Mouse (Mus musculus) brown adipose tissue, adult 24 weeks (tissue): ENCODE measurements around the gene Gm49393. TPM values are rescaled to one million over a fixed set of nuclear protein-coding genes. Genes with fewer than 3 reads are reported as not detected.
"Not testable (repeated sequence)": the region's sequence is repeated elsewhere in the genome, so short reads cannot be mapped to it uniquely, and the experiment has no call there.

Experiments
- H3K27ac ChIP-seq: fragments of 200-500 bp; replicated peaks from 2 replicates; pipeline ENCODE4 v1.5.1; 2012; ENCODE audit warnings: low read depth, mild to moderate bottlenecking, low read length
- H3K4me1 ChIP-seq: fragments of 200-500 bp; 2 replicates; pipeline ENCODE4 v1.6.1; 2012; ENCODE audit warnings: low read length, mixed read lengths; ENCODE audit not compliant: control insufficient read depth, insufficient read depth, insufficient read length
- H3K4me3 ChIP-seq: fragments of 200-500 bp; 2 replicates; pipeline ENCODE4 v1.5.1; 2012; ENCODE audit warnings: low read depth, mild to moderate bottlenecking, low read length, moderate library complexity; ENCODE audit not compliant: insufficient read depth
- polyA plus RNA-seq: library from polyadenylated mRNA; stranded (reverse); fragments of >200 nt; gene quantifications from 2 replicates; pipeline ENCODE4 v1.2.4, GENCODE M21; 2012; ENCODE audit not compliant: missing spikeins, insufficient read depth, insufficient read length

Gene Gm49393
- polyA plus RNA-seq, result 3.6 TPM in 1 of 2 replicates, not detected in the other

DNA sequence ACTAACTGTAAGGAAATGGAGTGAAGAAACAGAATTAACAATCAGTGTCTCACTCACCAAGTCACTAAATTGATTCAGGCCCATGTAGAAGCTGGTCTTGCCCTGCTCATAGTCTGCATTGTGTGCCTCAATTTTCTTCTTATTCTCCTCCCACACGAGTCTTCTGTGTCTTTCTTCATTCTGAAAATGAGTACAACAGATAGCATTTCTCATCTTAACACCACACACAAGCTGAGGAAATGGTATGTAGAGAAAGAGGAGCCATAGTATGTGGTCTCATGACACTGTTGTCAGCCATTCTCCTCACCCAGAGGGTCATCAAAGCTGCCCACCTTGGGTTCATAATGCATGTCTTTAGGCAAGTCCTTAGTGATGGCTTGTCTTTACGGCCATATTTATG lies at the start of gene Gm49393:
Gene Gm49393 (minus strand): TSS at position 101 of the 400 bp plus-strand sequence.
- H3K4me1 ChIP-seq, result not testable (repeated sequence)
- peak within 1 kb of the TSS; percentile 59; the same call in 1 of the 2 replicates for H3K27ac ChIP-seq
- H3K4me3 ChIP-seq, result peak within 1 kb of the TSS; percentile 31

DNA sequence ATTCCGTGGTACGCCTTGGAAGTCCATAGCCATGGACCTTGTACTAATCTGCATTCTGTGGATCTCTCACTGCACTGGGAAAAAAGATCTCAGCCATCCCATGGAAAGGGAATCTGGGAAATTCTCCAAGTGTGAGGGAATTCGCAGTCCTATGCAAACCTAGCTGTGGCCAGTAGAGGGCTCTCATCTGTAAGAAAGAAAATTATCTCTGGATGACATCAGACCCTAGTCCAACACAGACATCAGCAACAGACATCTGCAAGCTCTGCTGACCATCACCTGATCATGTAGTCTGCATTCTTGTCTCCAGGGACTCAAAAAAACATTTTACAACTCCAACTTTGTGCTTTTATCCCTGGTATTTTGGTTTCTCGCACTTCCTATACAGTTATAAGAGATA lies 36.9 kb upstream of the Gm49393 start:
- not testable (repeated sequence) for H3K27ac ChIP-seq, H3K4me1 ChIP-seq, H3K4me3 ChIP-seq

GRCm38 (mm10) chr13:60963985-60964384 lies 28.6 kb upstream of the Gm49393 start:
- not testable (repeated sequence) for H3K27ac ChIP-seq, H3K4me1 ChIP-seq, H3K4me3 ChIP-seq

DNA sequence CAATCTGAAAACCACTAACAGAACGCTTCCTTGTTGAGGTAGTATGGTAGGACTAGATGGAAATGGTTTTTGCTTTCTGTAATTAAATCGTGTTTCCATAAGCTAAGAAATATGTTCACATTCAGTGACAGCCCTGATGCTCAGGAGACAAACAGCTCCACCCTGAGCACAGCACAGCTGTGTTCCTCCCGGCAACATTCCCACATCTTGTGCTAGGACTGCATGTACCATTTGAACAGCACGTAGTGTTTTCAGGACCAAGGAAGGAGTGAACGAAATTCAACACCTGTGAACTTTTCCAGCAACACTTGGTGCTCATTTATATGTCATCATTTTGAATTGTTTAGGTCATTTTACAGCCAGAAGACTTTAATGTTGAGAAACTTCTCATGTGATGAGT lies 26.3 kb upstream of the Gm49393 start:
- no peak overlapping the region for H3K4me3 ChIP-seq
- H3K27ac ChIP-seq, result no peak overlapping the region
- no peaks in the 10 kb centered on the region for H3K4me1 ChIP-seq

- not testable (repeated sequence) for H3K4me3 ChIP-seq, H3K27ac ChIP-seq, H3K4me1 ChIP-seq
These were observed 6.5 kb upstream of the Gm49393 start, which contains the start of gene Tpbpa for GRCm38 (mm10) chr13:60941884-60942283. Gene Tpbpa, minus strand, starts transcription at chr13:60941984.

DNA sequence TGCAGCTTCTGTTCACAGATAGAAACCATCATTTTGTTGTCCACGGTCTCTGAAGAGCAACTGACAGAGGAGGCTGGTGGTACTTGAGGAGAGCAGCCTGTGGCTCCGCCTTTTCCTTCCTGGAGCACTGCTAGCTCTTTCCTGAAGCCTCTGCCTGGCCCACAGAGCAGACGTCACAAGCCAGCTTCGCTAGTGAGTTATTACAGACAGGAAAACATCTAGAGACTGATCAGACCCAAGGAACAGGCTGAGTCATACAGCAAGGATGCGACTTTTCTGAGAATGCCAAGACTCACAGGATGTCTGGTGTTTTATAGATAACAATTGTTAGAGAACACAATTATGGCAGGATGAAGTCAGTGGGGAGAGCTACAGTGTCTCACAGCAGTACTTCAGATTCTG lies 1.1 kb upstream of the Gm49393 start, which contains the start of the genes Gm49391 and Ctla2a:
Gene Gm49391 (minus strand): TSS at position 72 of the 402 bp plus-strand sequence.
Gene Ctla2a (minus strand): TSS at position 126 of the 402 bp plus-strand sequence.
- peak within 1 kb of the TSS; percentile 31 for H3K4me3 ChIP-seq
- H3K4me1 ChIP-seq, result peaks cover 2% of the 10 kb centered on the region; the same call in 1 of the 2 replicates
- peak within 1 kb of the TSS; percentile 79 for H3K27ac ChIP-seq

DNA sequence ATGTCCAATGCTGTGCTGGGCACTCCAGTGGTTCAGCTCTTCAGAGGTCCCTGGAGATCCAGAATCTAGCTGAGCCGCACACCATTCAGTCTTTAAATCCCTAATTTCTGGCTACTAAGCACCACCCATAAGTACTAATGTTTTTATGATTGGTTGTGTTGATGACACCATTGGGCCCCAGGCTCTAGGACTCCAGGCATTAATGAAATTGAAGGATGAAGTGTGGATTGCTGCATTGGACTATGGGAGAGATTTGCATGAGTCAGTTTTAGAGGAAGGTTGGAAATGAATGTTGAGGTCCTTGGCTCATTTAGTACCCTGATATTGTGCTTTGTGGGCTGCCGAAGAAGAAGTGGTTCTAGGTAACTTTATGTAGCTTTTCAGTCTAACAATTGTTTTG lies 30.6 kb downstream of the Gm49393 start, which contains the start of gene Tpbpb:
Gene Tpbpb (minus strand): TSS at position 101 of the 400 bp plus-strand sequence.
- not testable (repeated sequence) for H3K4me3 ChIP-seq, H3K4me1 ChIP-seq, H3K27ac ChIP-seq

DNA sequence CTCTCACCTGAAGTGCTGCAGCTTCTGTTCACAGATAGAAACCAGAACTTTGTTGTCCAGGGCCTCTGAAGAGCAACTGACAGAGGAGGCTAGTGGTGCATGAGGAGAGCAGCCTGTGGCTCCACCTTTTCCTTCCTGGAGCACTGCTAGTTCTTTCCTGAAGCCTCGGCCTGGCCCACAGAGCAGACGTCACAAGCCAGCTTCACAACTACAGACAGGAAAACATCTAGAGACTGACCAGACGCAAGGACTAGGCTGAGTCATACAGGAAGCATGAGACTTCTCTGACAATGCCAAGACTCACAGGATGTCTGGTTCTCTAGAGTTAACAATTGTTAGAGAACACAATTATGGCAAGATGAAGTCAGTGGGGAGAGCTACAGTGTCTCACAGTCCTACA lies 38.1 kb downstream of the Gm49393 start, which contains the start of gene Ctla2b:
Gene Ctla2b (minus strand): TSS at position 120 of the 400 bp plus-strand sequence.
- no peak within 1 kb of the TSS for H3K4me3 ChIP-seq
- H3K27ac ChIP-seq, result peak within 1 kb of the TSS; percentile 88
- no peaks in the 10 kb centered on the region for H3K4me1 ChIP-seq

DNA sequence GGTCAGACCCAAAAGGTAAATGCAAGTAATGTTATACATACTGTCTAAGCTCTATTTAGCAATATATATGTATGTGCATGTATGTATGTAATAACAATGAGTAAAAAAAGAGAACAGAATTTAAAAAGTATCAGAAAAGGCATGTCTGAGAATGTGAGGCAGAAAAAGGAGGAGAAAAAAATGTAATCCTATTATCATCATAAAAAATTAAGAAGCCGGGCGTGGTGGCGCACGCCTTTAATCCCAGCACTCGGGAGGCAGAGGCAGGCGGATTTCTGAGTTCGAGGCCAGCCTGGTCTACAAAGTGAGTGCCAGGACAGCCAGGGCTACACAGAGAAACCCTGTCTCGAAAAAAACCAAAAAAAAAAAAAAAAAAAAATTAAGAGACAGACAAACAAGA lies 38.6 kb downstream of the Gm49393 start, which contains the start of gene Gm49392:
Gene Gm49392 (minus strand): TSS at position 101 of the 400 bp plus-strand sequence.
- H3K27ac ChIP-seq, result peak within 1 kb of the TSS; percentile 88
- not testable (repeated sequence) for H3K4me1 ChIP-seq, H3K4me3 ChIP-seq

DNA sequence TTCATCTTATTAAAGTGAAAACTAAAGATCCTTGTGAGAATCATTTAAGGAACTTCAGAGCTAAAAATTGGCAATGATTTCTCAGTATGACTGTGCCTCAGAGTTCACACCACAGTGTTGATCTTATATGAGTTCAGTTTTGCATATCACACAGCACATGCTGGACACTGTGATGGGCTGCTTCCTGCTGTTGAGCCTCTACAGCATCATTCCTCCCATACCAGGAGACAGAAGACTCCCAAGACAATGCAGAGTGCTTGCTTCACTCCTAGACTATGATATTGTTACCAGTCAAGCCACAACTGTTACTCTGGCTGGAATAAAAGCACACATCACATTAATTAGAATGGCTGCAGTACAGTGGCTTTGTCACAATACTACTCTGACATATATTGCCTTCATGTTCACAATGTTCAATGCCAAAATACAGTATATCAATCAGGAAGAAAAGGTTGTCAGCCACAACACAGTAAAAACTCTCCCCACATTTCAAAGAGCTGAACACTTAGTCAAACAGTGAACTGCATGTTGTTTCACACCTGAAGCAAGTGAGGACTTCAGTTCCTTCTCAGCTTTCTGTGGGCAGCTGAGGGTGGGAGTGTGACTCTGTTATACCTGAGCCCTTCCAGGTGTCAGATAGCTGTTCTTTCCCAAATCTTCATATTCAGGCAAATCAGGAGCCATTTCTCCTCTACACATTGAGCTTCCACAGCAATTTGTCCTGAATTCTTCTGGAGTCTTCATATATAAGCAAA lies 39.8 kb downstream of the Gm49393 start:
- Histone ChIP-seq H3K4me1 (no peaks in the 10 kb centered on the region), H3K27ac (no peak overlapping the region), H3K4me3 (no peak overlapping the region)

GRCm38 (mm10) chr13:60892301-60892700 lies 43.1 kb downstream of the Gm49393 start:
- Histone ChIP-seq H3K4me3 (no peak overlapping the region), H3K27ac (peak overlapping the region; percentile 75), H3K4me1 (no peaks in the 10 kb centered on the region)

- H3K27ac ChIP-seq, result no peak within 1 kb of the TSS
- no peak within 1 kb of the TSS for H3K4me3 ChIP-seq
- no peaks in the 10 kb centered on the region for H3K4me1 ChIP-seq
These were observed 71.1 kb downstream of the Gm49393 start, which contains the start of gene 4930486L24Rik for GRCm38 (mm10) chr13:60864281-60864680. Gene 4930486L24Rik, minus strand, starts transcription at chr13:60864475.

GRCm38 (mm10) chr13:60848241-60849120 lies 86.9 kb downstream of the Gm49393 start:
- Histone ChIP-seq H3K27ac (peak overlapping the region; percentile 98), H3K4me1 (peaks cover 4% of the 10 kb centered on the region; the same call in 1 of the 2 replicates)

DNA sequence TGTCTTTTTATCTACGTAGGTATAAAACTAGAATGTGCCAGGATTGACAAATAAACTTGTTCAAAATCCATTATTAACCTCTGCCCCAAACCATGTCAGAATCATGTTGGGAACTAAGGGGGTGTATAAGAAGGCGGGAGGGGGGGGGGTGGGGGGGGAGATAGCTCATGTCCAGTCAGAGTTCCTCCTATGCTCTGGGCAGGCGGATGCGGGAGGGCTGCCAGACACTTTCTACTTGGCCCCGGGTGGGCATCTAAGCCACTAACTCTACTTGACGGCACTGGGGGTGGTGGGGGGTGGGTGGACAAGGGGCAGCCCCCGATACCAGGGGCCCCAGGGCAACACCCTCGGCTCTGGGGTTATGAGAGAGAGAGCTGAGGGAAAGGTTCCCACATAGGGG lies 92.2 kb downstream of the Gm49393 start:
- H3K27ac ChIP-seq, result no peak overlapping the region
- peaks cover 3% of the 10 kb centered on the region; the same call in 1 of the 2 replicates for H3K4me1 ChIP-seq
- no peak overlapping the region for H3K4me3 ChIP-seq

More at GRCm38 (mm10) chr13:60848241-60849120, 86.9 kb downstream of the Gm49393 start:
- no peak overlapping the region for H3K4me3 ChIP-seq

GRCm38 (mm10) chr13:60842703-60843102 lies 92.7 kb downstream of the Gm49393 start:
- no peak overlapping the region for H3K4me3 ChIP-seq

More at GRCm38 (mm10) chr13:60842703-60843102, 92.7 kb downstream of the Gm49393 start:
- no peaks in the 10 kb centered on the region for H3K4me1 ChIP-seq
- H3K27ac ChIP-seq, result no peak overlapping the region
